Mouse (Mus musculus) forebrain, postnatal 0 days (tissue): Measurements from ENCODE around the gene N4bp2l1. TPM values are rescaled to one million over a fixed set of nuclear protein-coding genes. Genes with fewer than 3 reads are reported as not detected.

Source experiments
- ATAC-seq: fragments of 200-750 bp; cut with Nextera tagmentation; 2 replicates; pipeline ENCODE4 v1.8.0; 2017; ENCODE audit warnings: mild to moderate bottlenecking, moderate library complexity
- DNase-seq: peaks from one replicate; pipeline ENCODE4 v3.0.0-alpha.2; 2015
- H3K27ac ChIP-seq: fragments of 300-500 bp; sonication (generic); 2 replicates; pipeline ENCODE4 v1.5.1; 2014; ENCODE audit warnings: low read depth, mild to moderate bottlenecking, antibody characterized with exemption, low read length, moderate library complexity, mixed read lengths
- H3K27me3 ChIP-seq: fragments of 300-500 bp; sonication (generic); 2 replicates; pipeline ENCODE4 v1.6.1; 2014; ENCODE audit warnings: mild to moderate bottlenecking, low read length, mixed read lengths; ENCODE audit not compliant: insufficient read depth
- H3K36me3 ChIP-seq: fragments of 300-500 bp; sonication (generic); 2 replicates; pipeline ENCODE4 v1.6.1; 2014; ENCODE audit warnings: mild to moderate bottlenecking, moderate library complexity; ENCODE audit not compliant: insufficient read depth
- H3K4me1 ChIP-seq: fragments of 300-500 bp; sonication (generic); 2 replicates; pipeline ENCODE4 v1.6.1; 2014; ENCODE audit warnings: antibody characterized with exemption; ENCODE audit not compliant: insufficient read depth
- H3K4me2 ChIP-seq: fragments of 300-500 bp; sonication (generic); 2 replicates; pipeline ENCODE4 v1.6.1; 2014; ENCODE audit warnings: low read depth, mild to moderate bottlenecking, moderate library complexity
- H3K4me3 ChIP-seq: fragments of 300-500 bp; sonication (generic); 2 replicates; pipeline ENCODE4 v1.5.1; 2014; ENCODE audit warnings: low read depth, low read length, mixed read lengths
- H3K9ac ChIP-seq: fragments of 300-500 bp; sonication (generic); 2 replicates; pipeline ENCODE4 v1.6.1; 2014; ENCODE audit warnings: mild to moderate bottlenecking
- H3K9me3 ChIP-seq: fragments of 300-500 bp; sonication (generic); 2 replicates; pipeline ENCODE4 v1.6.1; 2016; ENCODE audit warnings: low read length
- CTCF ChIP-seq: sonication (generic); IDR thresholded peaks from 2 replicates; pipeline ENCODE4 v1.5.1; 2016; ENCODE audit warnings: antibody characterized with exemption, control low read depth, low read depth
- WGBS: fragments of 180-500 bp; shearing (Covaris S2); extraction: QIAGEN DNeasy Blood & Tissue Kit; methylation state at CpG from one replicate; pipeline ENCODE4 v1.1.7; 2014; 5-methylcytosine and 5-hydroxymethylcytosine counted together
- polyA plus RNA-seq: library from polyadenylated mRNA; unstranded; fragments of >200 nt; fragmentation: Nextera tagmentation; extraction: Ambion mirVana; gene quantifications from 2 replicates; pipeline ENCODE4 v1.2.1, GENCODE M21; 2015
- total RNA-seq: library from RNA; depleted of rRNA; stranded (reverse); fragments of >200 nt; gene quantifications from 2 replicates; pipeline ENCODE4 v1.2.3, GENCODE M21; 2014

Gene N4bp2l1
- total and polyA plus RNA-seq, 2 experiments from 2014 or later = 27.4 to 28.0 TPM

GRCm38 (mm10) chr5:150581180-150581579 lies 15.8 kb downstream of the N4bp2l1 start:
- ATAC-seq (no peak), DNase-seq (no peak)
- WGBS = 82% methylated on average over 6 of the region's 6 CpGs
- Histone ChIP-seq H3K4me2 (no peak overlapping the region), H3K27ac (no peak overlapping the region), H3K4me3 (no peak overlapping the region), H3K36me3 (no peaks in the 10 kb centered on the region), H3K9ac (no peak overlapping the region), H3K27me3 (no peaks in the 10 kb centered on the region), H3K4me1 (no peaks in the 10 kb centered on the region), H3K9me3 (no peaks in the 10 kb centered on the region)
- no peak for TF ChIP-seq CTCF

GRCm38 (mm10) chr5:150578613-150579171 lies 18.3 kb downstream of the N4bp2l1 start:
- no peak for DNase-seq
- Histone ChIP-seq H3K4me3 (no peak overlapping the region), H3K9me3 (no peaks in the 10 kb centered on the region), H3K36me3 (no peaks in the 10 kb centered on the region), H3K9ac (no peak overlapping the region), H3K27me3 (no peaks in the 10 kb centered on the region), H3K4me2 (no peak overlapping the region), H3K27ac (no peak overlapping the region), H3K4me1 (no peaks in the 10 kb centered on the region)
- WGBS = 84% methylated on average over 6 of the region's 6 CpGs
- no peak for ATAC-seq
- TF ChIP-seq CTCF = no peak

GRCm38 (mm10) chr5:150576832-150577231 lies 20.2 kb downstream of the N4bp2l1 start:
- H3K4me3 ChIP-seq = no peak overlapping the region
- no peak overlapping the region for H3K9ac ChIP-seq
- ATAC-seq = no peak
- H3K4me1 ChIP-seq = no peaks in the 10 kb centered on the region
- no peak overlapping the region for H3K27ac ChIP-seq
- H3K4me2 ChIP-seq = no peak overlapping the region
- no peak for TF ChIP-seq CTCF
- no peaks in the 10 kb centered on the region for H3K9me3 ChIP-seq
- 87% methylated on average over 11 of the region's 11 CpGs for WGBS
- H3K36me3 ChIP-seq = peaks cover 11% of the 10 kb centered on the region
- no peaks in the 10 kb centered on the region for H3K27me3 ChIP-seq
- DNase-seq = no peak

- no peak overlapping the region for H3K9ac ChIP-seq
- H3K4me1 ChIP-seq = no peaks in the 10 kb centered on the region
- no peaks in the 10 kb centered on the region for H3K9me3 ChIP-seq
- 72% methylated on average over 5 of the region's 5 CpGs for WGBS
- DNase-seq (no peak), ATAC-seq (no peak)
- TF ChIP-seq CTCF = no peak
- peaks cover 11% of the 10 kb centered on the region for H3K36me3 ChIP-seq
- no peak overlapping the region for H3K4me3 ChIP-seq
- no peak overlapping the region for H3K27ac ChIP-seq
- H3K27me3 ChIP-seq = no peaks in the 10 kb centered on the region
- no peak overlapping the region for H3K4me2 ChIP-seq
Measured at GRCm38 (mm10) chr5:150574885-150575284, 22.1 kb downstream of the N4bp2l1 start.

GRCm38 (mm10) chr5:150574403-150574802 lies 22.6 kb downstream of the N4bp2l1 start:
- WGBS = 88% methylated on average over 3 of the region's 3 CpGs
- DNase-seq = no peak
- ATAC-seq = no peak
- Histone ChIP-seq H3K36me3 (peaks cover 11% of the 10 kb centered on the region), H3K27ac (no peak overlapping the region), H3K4me1 (no peaks in the 10 kb centered on the region), H3K4me3 (no peak overlapping the region), H3K4me2 (no peak overlapping the region), H3K9me3 (no peaks in the 10 kb centered on the region), H3K9ac (no peak overlapping the region), H3K27me3 (no peaks in the 10 kb centered on the region)
- no peak for TF ChIP-seq CTCF

- H3K4me2 ChIP-seq = no peak overlapping the region
- DNase-seq = peak; percentile 50
- H3K9ac ChIP-seq = no peak overlapping the region
- peak; percentile 42; the same call in 1 of the 2 replicates for ATAC-seq
- no peaks in the 10 kb centered on the region for H3K4me1 ChIP-seq
- H3K27ac ChIP-seq = 0 out of 2 replicates have a peak overlapping the region, but pooled peaks have one; percentile 15
- H3K36me3 ChIP-seq = peaks cover 21% of the 10 kb centered on the region
- no peaks in the 10 kb centered on the region for H3K9me3 ChIP-seq
- H3K4me3 ChIP-seq = no peak overlapping the region
- WGBS = 44% methylated on average over 11 of the region's 11 CpGs
- no peaks in the 10 kb centered on the region for H3K27me3 ChIP-seq
- TF ChIP-seq CTCF = no peak
Measured at GRCm38 (mm10) chr5:150570496-150571219, 26.3 kb downstream of the N4bp2l1 start.

- H3K27ac ChIP-seq = no peak overlapping the region
- H3K36me3 ChIP-seq = peaks cover 21% of the 10 kb centered on the region
- H3K4me3 ChIP-seq = no peak overlapping the region
- no peak overlapping the region for H3K4me2 ChIP-seq
- ATAC-seq = no peak
- no peak for DNase-seq
- H3K9ac ChIP-seq = no peak overlapping the region
- no peaks in the 10 kb centered on the region for H3K4me1 ChIP-seq
- H3K9me3 ChIP-seq = no peaks in the 10 kb centered on the region
- TF ChIP-seq CTCF = no peak
- WGBS = 77% methylated on average over 5 of the region's 5 CpGs
- H3K27me3 ChIP-seq = no peaks in the 10 kb centered on the region
Measured at GRCm38 (mm10) chr5:150566971-150567370, 30.0 kb downstream of the N4bp2l1 start.
